Mouse (Mus musculus) kidney, adult 2 months (tissue): ENCODE data around the gene Gls. TPM values are rescaled to one million over a fixed set of nuclear protein-coding genes. Genes with fewer than 3 reads are reported as not detected.

Experiments used
- DNase-seq: peaks from one replicate; pipeline ENCODE4 v3.0.0; 2021
- H3K27ac ChIP-seq: fragments of 200-500 bp; 2 replicates; pipeline ENCODE4 v1.5.1; 2012; ENCODE audit warnings: low read depth, low read length, control low read depth, inconsistent platforms; ENCODE audit not compliant: insufficient read depth
- H3K27me3 ChIP-seq: fragments of 200-500 bp; replicated peaks from 2 replicates; pipeline ENCODE4 v1.6.1; 2012; ENCODE audit warnings: mild to moderate bottlenecking, moderate library complexity, low read length, inconsistent platforms; ENCODE audit not compliant: control insufficient read depth, insufficient read depth
- H3K36me3 ChIP-seq: fragments of 200-500 bp; 2 replicates; pipeline ENCODE4 v1.6.1; 2012; ENCODE audit warnings: mild to moderate bottlenecking, moderate library complexity, low read length, inconsistent platforms; ENCODE audit not compliant: control insufficient read depth, insufficient read depth
- H3K4me1 ChIP-seq: fragments of 200-500 bp; 2 replicates; pipeline ENCODE4 v1.6.1; 2011; ENCODE audit warnings: low read length; ENCODE audit not compliant: control insufficient read depth, insufficient read depth
- H3K4me3 ChIP-seq: fragments of 200-500 bp; 2 replicates; pipeline ENCODE4 v1.5.1; 2011; ENCODE audit warnings: mild to moderate bottlenecking, low read depth, low read length, control low read depth; ENCODE audit not compliant: insufficient read depth
- CTCF ChIP-seq: fragments of 200-500 bp; conservative IDR thresholded peaks from 2 replicates; pipeline ENCODE4 v1.5.1; 2011; ENCODE audit warnings: low read depth, mild to moderate bottlenecking, control low read depth, low read length, moderate library complexity, mixed read lengths; ENCODE audit not compliant: insufficient read depth, insufficient read length
- POLR2A ChIP-seq: fragments of 200-500 bp; IDR thresholded peaks from one replicate; pipeline ENCODE4 v1.6.1; 2011; ENCODE audit warnings: low read depth, low read length, control low read depth
- WGBS: fragments of 180-500 bp; shearing (Covaris S2); methylation state at CpG from one replicate; pipeline ENCODE4 v1.1.7; 2018; 5-methylcytosine and 5-hydroxymethylcytosine counted together
- polyA plus RNA-seq: library from polyadenylated mRNA; depleted of rRNA; stranded (reverse); fragments of >200 nt; gene quantifications from 2 replicates; pipeline ENCODE4 v1.2.3, GENCODE M21; 2012

The Gls gene
- polyA plus RNA-seq, 1 experiment: 62.9 TPM

GRCm38 (mm10) chr1:52258006-52258749 lies 25.1 kb upstream of the Gls start:
- no peak for TF ChIP-seq CTCF
- TF ChIP-seq POLR2A: no peak
- peaks cover 3% of the 10 kb centered on the region; the same call in 1 of the 2 replicates for H3K4me1 ChIP-seq
- H3K27ac ChIP-seq: no peak overlapping the region
- 74% methylated on average over 9 of the region's 9 CpGs for WGBS
- no peak overlapping the region for H3K4me3 ChIP-seq
- H3K36me3 ChIP-seq: no peaks in the 10 kb centered on the region
- DNase-seq: no peak
- no peaks in the 10 kb centered on the region for H3K27me3 ChIP-seq

- H3K4me1 ChIP-seq: peaks cover 7% of the 10 kb centered on the region; the same call in 1 of the 2 replicates
- DNase-seq: no peak
- H3K4me3 ChIP-seq: no peak overlapping the region
- H3K36me3 ChIP-seq: no peaks in the 10 kb centered on the region
- WGBS: 68% methylated on average over 4 of the region's 4 CpGs
- H3K27ac ChIP-seq: no peak overlapping the region
- TF ChIP-seq CTCF (no peak), POLR2A (no peak)
- H3K27me3 ChIP-seq: no peaks in the 10 kb centered on the region
Observed at GRCm38 (mm10) chr1:52256916-52257315, 23.9 kb upstream of the Gls start.

- Histone ChIP-seq H3K27ac (no peak overlapping the region), H3K4me1 (peaks cover 13% of the 10 kb centered on the region; the same call in 1 of the 2 replicates), H3K27me3 (no peaks in the 10 kb centered on the region), H3K36me3 (no peaks in the 10 kb centered on the region), H3K4me3 (no peak overlapping the region)
- WGBS: 84% methylated on average over 4 of the region's 4 CpGs
- TF ChIP-seq POLR2A (no peak), CTCF (no peak)
- no peak for DNase-seq
Observed at GRCm38 (mm10) chr1:52256194-52256593, 23.2 kb upstream of the Gls start.

- TF ChIP-seq POLR2A (no peak), CTCF (no peak)
- H3K4me1 ChIP-seq: peaks cover 26% of the 10 kb centered on the region
- no peak overlapping the region for H3K27ac ChIP-seq
- no peak overlapping the region for H3K4me3 ChIP-seq
- H3K36me3 ChIP-seq: no peaks in the 10 kb centered on the region
- DNase-seq: no peak
- WGBS: 69% methylated on average over 2 of the region's 2 CpGs
- no peaks in the 10 kb centered on the region for H3K27me3 ChIP-seq
Observed at GRCm38 (mm10) chr1:52254411-52254810, 21.4 kb upstream of the Gls start.

- no peaks in the 10 kb centered on the region for H3K36me3 ChIP-seq
- 76% methylated on average over 6 of the region's 6 CpGs for WGBS
- TF ChIP-seq POLR2A (no peak), CTCF (no peak)
- DNase-seq: no peak
- no peak overlapping the region for H3K4me3 ChIP-seq
- no peaks in the 10 kb centered on the region for H3K27me3 ChIP-seq
- no peak overlapping the region for H3K27ac ChIP-seq
- peaks cover 24% of the 10 kb centered on the region for H3K4me1 ChIP-seq
Observed at GRCm38 (mm10) chr1:52253386-52253785, 20.4 kb upstream of the Gls start.

- Histone ChIP-seq H3K36me3 (no peaks in the 10 kb centered on the region), H3K4me3 (no peak overlapping the region), H3K27ac (peak overlapping the region; percentile 46; the same call in 1 of the 2 replicates), H3K27me3 (no peaks in the 10 kb centered on the region), H3K4me1 (peaks cover 24% of the 10 kb centered on the region)
- DNase-seq: no peak
- 50% methylated on average over 2 of the region's 2 CpGs for WGBS
- TF ChIP-seq POLR2A (no peak), CTCF (no peak)
Observed at GRCm38 (mm10) chr1:52252447-52252846, 19.4 kb upstream of the Gls start.

- Histone ChIP-seq H3K4me3 (no peak overlapping the region), H3K36me3 (no peaks in the 10 kb centered on the region), H3K27ac (peak overlapping the region; percentile 92), H3K27me3 (no peaks in the 10 kb centered on the region), H3K4me1 (peaks cover 24% of the 10 kb centered on the region)
- 38% methylated on average over 7 of the region's 7 CpGs for WGBS
- DNase-seq: peak; percentile 88
- TF ChIP-seq CTCF (no peak), POLR2A (no peak)
Observed at GRCm38 (mm10) chr1:52251038-52251735, 18.2 kb upstream of the Gls start.
